Mouse (Mus musculus): Measurements from ENCODE around the gene Rps21.

DNA sequence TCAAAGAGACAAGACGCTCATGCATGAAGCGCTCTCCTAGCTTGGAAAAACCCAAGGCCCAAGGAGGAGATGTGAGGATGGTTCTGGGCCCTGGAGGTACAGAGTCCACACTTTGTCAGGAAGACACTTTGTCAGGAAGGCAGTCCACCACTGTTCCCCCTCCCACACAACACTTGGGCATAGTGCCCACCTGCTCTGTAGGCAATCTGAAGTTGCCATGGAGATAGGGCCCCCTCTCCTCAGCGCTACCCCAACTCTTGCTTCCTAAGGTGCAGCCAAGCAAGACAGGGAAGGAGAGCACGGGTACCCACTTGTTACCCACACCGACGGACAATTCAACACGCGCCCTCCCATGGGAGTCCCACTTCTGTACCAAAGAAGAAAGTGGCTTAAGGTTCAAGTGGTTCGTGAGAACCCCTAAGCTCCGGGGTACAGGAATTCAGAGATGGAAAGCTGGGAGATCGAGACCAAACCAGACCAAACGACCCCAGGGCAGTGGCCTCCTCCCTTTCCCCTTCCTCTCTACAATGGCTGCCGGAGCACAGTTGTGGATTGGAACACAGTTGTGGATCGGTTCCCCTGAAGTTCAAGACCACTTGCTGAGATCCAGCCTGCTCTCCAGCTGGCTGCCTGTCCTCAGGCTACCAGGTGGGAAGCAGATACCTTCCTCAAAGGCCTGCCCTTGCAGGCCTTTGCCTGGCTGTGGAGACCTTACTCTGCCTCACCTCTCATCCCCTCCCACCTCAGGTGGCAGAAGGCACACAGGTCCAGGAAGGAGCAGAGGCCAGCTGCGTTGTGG is 37.8 kb upstream of the Rps21 start:
- TF ChIP-seq GATA1 (IDR thresholded peaks at IDR 0.05; ENCODE audit: borderline replicate concordance, low read length) (no peak), GATA2 (IDR thresholded peaks at IDR 0.05; ENCODE audit: borderline replicate concordance, low read depth, low read length) (no peak), CTCF (IDR thresholded peaks at IDR 0.05; ENCODE audit: low read depth, low read length) (no peak), POLR2AphosphoS5 (IDR thresholded peaks at IDR 0.05; ENCODE audit: insufficient replicate concordance, low read depth, low read length) (no peak)
